Mouse (Mus musculus): ENCODE measurements around the gene Mrps10.
"Not testable (repeated sequence)": the region's sequence is repeated elsewhere in the genome, so short reads cannot be mapped to it uniquely, and the experiment has no call there.

Gene Mrps10

DNA sequence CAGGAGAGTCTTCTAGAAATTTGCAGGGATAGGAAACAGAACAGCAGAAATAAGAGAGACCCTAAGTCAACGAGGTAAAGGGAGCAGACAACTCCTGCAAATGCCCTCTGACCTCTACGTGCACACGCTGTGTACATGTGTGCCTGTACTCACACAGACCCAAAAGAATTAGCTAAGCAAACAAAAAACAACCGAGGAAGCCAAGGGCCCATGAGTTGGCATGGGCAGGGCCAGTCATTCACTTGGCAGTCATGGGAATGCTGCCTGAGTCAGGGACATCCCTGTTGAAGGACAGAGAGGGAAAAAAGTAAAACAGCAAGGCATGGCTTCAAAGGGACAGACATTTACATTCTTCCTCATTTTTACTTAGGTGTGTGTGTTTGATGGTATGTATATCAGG is 14.6 kb downstream of the Mrps10 start:
- DNase-seq (ENCODE audit: low spot score): no peak

DNA sequence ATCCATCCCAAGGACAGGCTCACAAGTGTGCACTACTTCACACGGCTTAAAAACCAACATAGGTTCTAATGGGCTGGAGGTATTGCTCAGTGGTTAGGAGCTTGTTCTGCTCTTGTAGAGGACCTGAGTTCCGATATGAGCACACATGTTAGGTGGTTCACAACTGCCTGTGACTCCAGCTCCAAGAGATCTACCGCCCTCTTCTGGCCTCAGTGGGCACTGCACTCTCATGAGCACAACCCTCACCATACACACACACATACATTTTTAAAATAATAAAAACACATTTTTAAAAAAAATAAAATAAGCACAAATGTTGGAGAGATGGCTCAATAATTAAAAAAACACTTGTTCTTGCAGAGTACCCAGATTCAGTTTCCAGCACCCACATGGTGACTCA is 15.4 kb downstream of the Mrps10 start:
- no peak for DNase-seq (ENCODE audit: low spot score)

DNA sequence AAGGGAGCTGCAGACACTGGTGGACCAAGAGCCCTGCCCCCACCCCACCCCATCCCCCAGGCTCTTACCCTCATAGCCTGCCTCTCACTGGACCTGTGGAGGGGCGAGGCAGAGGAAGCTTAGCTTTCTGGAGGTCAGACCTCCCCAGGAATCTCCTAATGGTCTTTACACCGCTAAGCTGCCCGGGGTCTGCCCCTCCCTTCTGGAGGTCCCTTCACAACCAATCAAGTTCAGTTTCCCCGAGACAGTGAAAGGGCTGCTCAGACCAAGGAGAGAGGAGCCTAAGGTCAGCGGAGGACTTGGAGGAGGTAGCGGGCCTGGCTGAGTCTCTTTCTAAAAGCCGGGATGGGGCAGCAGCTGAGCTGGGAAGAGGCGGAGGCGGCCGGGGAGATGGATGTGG is 16.5 kb downstream of the Mrps10 start, which contains the start of gene Guca1b:
Guca1b (plus strand) TSS at position 249 of the 400 bp plus-strand sequence.
- DNase-seq (ENCODE audit: low spot score): no peak

DNA sequence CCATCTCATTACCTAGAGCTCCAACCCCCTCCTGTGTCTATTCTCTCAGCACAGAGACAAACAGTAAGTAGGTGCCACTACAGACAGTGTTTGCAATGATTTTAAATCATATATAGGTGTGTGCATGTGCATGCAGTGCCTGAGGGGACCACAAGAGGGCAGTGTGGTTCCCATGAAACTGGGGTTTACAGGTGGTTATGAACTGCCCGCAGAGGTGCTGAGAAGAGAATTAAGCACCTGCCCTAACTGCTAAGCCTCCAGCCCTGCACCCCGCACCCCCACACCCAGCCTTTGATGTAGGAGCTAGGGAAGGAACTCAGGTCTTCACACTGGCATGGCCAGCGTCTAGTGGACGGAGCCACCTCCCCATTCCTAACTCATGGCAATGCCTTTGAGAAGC is 18.0 kb downstream of the Mrps10 start:
- DNase-seq (ENCODE audit: low spot score): peak; percentile 28

DNA sequence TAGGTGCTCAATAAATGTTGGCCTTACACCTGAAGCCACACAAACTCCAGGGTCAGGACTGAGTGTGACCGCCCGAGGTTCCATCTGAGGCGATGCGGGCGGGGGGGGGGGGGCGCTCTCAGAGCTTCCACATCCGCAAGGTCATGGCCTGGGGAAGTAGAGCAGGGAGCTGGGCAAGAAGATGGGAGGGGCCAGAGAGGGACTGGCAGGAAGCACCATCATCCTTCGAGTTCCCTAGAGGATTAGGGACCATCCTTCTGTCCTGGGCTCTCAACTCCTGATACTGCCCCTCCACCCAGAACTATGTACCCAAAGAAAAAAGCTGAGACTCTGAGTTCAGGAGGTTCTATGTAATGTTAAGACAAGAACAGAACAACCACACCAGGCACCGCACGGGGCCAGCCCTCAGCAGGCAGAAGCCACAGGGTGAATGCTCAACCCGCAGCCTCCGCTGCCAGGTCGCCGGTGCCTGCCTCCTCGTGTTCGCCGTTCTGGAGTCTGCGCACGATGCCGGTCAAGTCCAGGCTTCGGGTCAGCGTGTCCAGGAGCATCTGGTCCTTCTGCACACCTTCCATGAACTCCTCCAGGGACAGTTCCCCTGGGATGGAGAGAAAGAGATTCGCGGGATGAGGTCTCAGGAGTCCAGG is 25.7 kb downstream of the Mrps10 start:
- DNase-seq (ENCODE audit: low spot score): no peak

DNA sequence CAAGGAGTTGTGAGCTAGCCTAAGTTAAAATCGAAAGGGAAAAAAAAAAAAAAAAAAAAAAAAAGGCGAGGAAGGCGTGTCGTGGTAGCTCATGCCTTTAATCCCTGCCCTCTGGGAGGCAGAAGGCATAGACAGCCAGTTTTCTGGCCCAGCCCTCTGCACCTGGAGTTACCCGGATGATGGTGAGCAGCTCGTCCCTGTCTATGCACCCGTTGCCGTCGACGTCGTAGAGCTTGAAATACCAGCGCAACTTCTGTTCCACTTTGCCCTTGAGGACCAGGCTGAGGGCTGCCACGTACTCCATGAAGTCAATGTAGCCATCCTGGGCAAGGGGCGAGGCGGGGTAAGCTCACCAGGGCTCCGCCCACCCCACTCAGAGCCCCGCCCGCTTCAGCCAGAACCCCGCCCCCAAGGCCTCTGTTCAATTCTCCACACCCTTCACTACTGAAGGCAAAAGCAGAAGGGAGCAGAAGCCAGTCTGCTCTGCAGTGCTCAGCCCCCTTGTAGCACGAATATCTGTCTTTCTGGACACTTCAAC is 26.8 kb downstream of the Mrps10 start:
- DNase-seq (ENCODE audit: low spot score): peak; percentile 27

DNA sequence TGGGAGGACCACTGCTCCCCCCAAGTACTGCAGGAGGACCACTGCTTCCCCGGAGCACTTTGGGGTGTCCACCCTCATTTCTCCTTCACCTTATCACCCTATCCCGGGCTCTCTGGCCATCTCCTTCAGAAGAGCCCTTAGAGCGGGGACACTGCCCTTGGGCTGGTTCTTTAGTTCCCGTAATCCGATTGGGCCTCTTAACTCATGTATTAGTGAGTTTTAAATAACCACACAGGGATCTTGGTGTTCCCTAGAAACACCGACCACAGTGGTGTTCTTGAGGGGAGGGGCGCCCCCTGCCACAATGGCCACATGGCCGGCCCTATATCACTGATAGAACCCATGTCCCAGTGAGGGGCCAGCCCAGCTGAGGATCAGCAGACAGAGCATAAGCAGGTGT is 30.4 kb downstream of the Mrps10 start:
- no peak for DNase-seq (ENCODE audit: low spot score)

- DNase-seq (ENCODE audit: low spot score): no peak
These were observed 31.8 kb downstream of the Mrps10 start, which contains the start of gene Guca1a for GRCm38 (mm10) chr17:47400451-47400850. Guca1a (minus strand) TSS chr17:47400584.

DNA sequence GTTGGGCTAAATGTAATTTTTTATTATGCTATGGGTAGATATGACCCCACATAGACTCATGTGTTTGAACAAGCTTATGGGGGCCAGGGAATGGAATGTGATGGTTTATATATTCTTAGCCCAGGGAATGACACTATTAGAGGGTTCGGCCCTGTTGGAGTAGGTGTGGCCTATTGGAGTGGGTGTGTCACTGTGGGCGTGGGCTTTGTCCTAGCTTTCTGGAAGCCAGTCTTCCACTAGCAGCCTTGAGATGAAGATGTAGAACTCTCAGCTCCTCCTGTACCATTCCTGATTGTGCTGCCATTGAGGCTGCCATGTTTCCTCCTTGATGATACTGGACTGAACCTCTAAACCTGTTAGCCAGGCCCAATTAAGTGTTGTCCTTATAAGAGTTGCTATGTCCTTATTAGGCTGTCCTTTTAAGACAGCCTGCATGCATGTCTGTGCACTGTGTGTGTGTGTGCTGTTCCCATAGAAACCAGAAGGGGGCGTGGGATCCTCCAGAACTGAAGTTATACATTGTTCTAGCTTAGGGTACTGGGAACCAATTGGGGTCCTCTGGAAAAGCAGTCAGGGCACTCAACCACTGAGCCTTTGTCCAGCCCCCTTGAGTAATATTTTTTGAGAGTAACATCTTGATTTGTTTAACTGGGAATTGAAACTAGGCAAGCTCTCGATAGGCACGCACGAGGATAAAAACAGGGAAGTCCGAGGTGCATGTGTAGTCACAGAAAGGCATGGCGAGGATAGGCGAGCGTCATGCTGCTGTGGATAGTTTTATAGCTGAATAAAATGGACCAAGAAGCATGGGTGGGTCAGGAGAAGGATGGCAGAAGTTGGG is 39.2 kb downstream of the Mrps10 start:
- DNase-seq (ENCODE audit: low spot score): no peak

- DNase-seq (ENCODE audit: low spot score): peak; percentile 49
These were observed 39.8 kb downstream of the Mrps10 start for GRCm38 (mm10) chr17:47408558-47408898.

GRCm38 (mm10) chr17:47409897-47410861 is 41.5 kb downstream of the Mrps10 start:
- not testable (repeated sequence) for DNase-seq (ENCODE audit: low spot score)

- no peak for DNase-seq (ENCODE audit: low spot score)
These were observed 51.5 kb downstream of the Mrps10 start for GRCm38 (mm10) chr17:47420195-47420594.

DNA sequence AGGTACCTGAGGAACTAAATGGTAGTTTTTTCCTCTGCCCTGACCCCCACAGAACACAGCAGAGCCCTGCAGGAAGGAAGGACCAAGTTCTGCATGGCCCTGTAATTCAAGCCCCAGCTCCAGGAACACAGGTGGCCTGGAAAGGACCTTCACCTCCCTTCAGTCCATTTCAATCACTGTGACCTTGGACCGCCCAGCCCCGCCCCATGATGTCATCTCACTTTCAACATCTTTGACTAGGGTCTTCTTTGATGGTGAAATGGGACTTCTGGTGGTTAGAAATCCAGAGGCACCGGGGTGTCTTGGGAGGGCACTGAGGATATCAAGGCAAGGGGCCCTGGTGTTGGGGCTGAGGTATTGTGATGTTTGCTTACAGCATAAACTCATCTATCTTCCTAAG is 52.9 kb downstream of the Mrps10 start:
- DNase-seq (ENCODE audit: low spot score): no peak

- not testable (repeated sequence) for DNase-seq (ENCODE audit: low spot score)
These were observed 53.9 kb downstream of the Mrps10 start for GRCm38 (mm10) chr17:47422616-47423015.

DNA sequence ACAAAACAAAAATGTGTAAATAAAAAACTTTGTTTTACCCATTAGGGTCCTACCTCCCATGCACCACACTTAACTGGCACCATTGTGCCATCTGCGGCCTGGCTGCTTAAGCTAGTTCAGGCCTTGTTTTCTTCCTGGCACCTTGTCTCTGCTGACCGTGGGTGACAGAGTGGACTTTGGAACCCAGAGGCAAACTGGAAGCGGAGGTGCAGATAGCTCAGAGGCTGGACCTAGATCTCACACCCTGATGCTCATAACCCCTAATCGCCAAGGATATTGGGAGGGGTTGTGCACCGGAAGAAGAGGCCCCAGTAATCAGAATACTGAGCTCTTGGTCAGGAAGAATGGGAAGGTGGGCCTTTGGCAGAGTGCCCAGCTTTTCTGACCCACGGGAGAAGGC is 55.5 kb downstream of the Mrps10 start:
- no peak for DNase-seq (ENCODE audit: low spot score)

DNA sequence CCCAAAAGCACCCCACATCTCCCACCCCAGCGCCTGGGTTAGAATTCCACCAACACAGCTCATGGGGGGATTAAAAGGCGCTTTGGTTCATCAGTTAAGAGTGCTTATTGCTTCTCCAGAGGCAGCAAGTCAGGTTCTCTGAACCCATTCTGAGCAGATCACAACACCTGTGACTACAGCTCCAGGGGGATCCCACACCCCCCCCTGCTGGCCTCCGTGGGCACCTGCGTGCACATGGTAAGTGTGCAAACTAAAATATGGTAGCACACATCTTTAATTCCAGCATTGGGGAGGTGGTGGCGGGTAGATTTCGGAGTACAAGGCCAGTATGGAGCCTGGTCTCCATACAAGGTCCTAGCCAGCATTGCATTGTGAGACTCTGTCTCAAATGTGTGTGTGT is 58.6 kb downstream of the Mrps10 start:
- DNase-seq (ENCODE audit: low spot score): no peak

DNA sequence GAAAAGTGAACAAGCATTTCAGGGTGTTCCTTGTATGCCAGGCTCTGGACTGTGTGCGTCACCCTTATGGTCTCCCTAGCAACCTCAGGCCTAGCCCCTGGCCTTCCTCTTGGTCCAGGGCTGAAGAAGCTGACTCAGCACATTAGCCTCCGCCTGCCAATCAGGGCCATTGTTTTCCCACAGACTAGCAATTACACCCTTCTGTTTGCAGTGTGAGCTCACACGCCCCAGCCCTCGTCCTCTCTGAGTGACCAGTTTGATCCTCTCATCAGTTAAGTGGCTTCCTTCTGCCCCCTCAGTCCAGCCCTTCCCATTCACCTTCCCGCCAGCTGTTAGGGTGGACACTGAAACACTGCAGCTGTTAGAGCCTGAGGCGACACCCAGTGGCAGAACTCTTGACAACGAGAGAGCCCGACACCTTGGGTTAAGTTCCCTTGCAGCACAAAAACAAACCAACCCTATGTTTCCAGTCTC is 60.2 kb downstream of the Mrps10 start:
- DNase-seq (ENCODE audit: low spot score): no peak

- DNase-seq (ENCODE audit: low spot score): no peak
These were observed 62.1 kb downstream of the Mrps10 start for GRCm38 (mm10) chr17:47430815-47431214.

Measured in layer of hippocampus, adult 11-12 months (tissue).